Comparison of ENCODE assay signal across 16 mouse cellular contexts in genomic region chr14:86243662-86244061, GRCm38 (mm10).
"Had no signal": no experiment of that assay in that cellular context is flagged by ENCODE, and none has a peak within 500 bp of the region (broad histone marks: within the 10 kb centered on the region; RNA-seq: fewer than 3 reads in every experiment).

No protein-coding gene starts in this region.

- H3K4me1 ChIP-seq: limb, embryonic 13.5 days; neural tube, embryonic 13.5 days had no signal

- H3K4me3 ChIP-seq: layer of hippocampus, adult 2 months; limb, embryonic 13.5 days; midbrain, embryonic 12.5 days; neural tube, embryonic 13.5 days had no signal

- H3K9me3 ChIP-seq: limb, embryonic 13.5 days; midbrain, embryonic 12.5 days; neural tube, embryonic 13.5 days had no signal

- ATAC-seq: intestine, embryonic 16.5 days; midbrain, embryonic 16.5 days had no signal

- H3K27me3 ChIP-seq: limb, embryonic 13.5 days; neural tube, embryonic 13.5 days had no signal

- H3K36me3 ChIP-seq: limb, embryonic 13.5 days; midbrain, embryonic 12.5 days; neural tube, embryonic 13.5 days had no signal

- H3K27ac ChIP-seq: kidney, postnatal 0 days; layer of hippocampus, adult 2 months; limb, embryonic 13.5 days; liver, embryonic 14.5 days; midbrain, embryonic 12.5 days; neural tube, embryonic 13.5 days; stomach, postnatal 0 days had no signal

- H3K4me2 ChIP-seq: limb, embryonic 13.5 days; midbrain, embryonic 12.5 days; neural tube, embryonic 13.5 days had no signal

- H3K9ac ChIP-seq: limb, embryonic 13.5 days; liver, embryonic 14.5 days; midbrain, embryonic 12.5 days; neural tube, embryonic 13.5 days had no signal

- DNase-seq: kidney, adult 9 months; kidney, postnatal 4 days; left cerebral cortex, postnatal 4 days; lung, adult 18-20 months; right cerebral cortex, adult 18-20 months; thymus, adult 2 months; thymus, postnatal 25 days had no signal
